Mouse (Mus musculus): Measurements from ENCODE around the gene Galnt11. TPM values are rescaled to one million over a fixed set of nuclear protein-coding genes. Genes with fewer than 3 reads are reported as not detected.
A peak's percentile ranks its signal among the peaks of the same experiment; 100 is the strongest.
"Not testable (repeated sequence)": the region's sequence is repeated elsewhere in the genome, so short reads cannot be mapped to it uniquely, and the experiment has no call there.

Gene Galnt11
- polyA plus RNA-seq, 1 experiment from 2014 or later: 32.0 TPM

DNA sequence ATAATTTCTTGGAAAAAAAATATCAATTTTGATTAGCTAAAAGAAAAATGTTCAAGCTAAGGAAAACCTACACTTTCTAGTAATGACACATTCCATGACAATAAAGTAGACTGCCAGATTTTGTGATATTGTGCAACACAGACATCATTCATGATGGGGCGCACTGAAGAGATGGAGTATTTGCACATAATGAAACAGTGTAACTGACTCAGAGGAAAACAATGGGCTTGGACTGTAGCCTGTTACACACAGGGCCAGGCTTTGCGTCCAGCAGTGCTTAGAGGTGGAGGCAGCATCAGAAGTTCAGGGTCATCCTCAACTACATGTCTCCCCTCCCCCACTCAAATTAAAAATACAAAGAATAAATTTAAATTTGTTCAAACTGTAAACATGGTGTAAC lies 31.2 kb upstream of the Galnt11 start:
- Histone ChIP-seq H3K9me3 (ENCODE audit: control insufficient read depth, low read length) (no peaks in the 10 kb centered on the region), H3K9ac (ENCODE audit: low read depth, low read length) (no peak overlapping the region), H3K4me1 (ENCODE audit: control insufficient read depth, insufficient read depth, low read length) (no peaks in the 10 kb centered on the region), H3K27me3 (replicated peaks; ENCODE audit: control insufficient read depth, insufficient read depth, low read length) (no peaks in the 10 kb centered on the region), H3K27ac (ENCODE audit: low read length) (no peak overlapping the region), H3K4me3 (ENCODE audit: low read length) (no peak overlapping the region), H3K36me3 (ENCODE audit: control insufficient read depth, insufficient read depth, low read length) (no peaks in the 10 kb centered on the region), H3K4me2 (ENCODE audit: low read depth, low read length) (no peak overlapping the region)
- 74% methylated on average over 2 of the region's 2 CpGs for WGBS
- ATAC-seq: no peak

- Histone ChIP-seq H3K9me3 (ENCODE audit: control insufficient read depth, low read length) (no peaks in the 10 kb centered on the region), H3K4me1 (ENCODE audit: control insufficient read depth, insufficient read depth, low read length) (no peaks in the 10 kb centered on the region), H3K4me2 (ENCODE audit: low read depth, low read length) (no peak overlapping the region), H3K36me3 (ENCODE audit: control insufficient read depth, insufficient read depth, low read length) (no peaks in the 10 kb centered on the region), H3K27me3 (replicated peaks; ENCODE audit: control insufficient read depth, insufficient read depth, low read length) (no peaks in the 10 kb centered on the region), H3K9ac (ENCODE audit: low read depth, low read length) (no peak overlapping the region), H3K27ac (ENCODE audit: low read length) (no peak overlapping the region), H3K4me3 (ENCODE audit: low read length) (no peak overlapping the region)
- ATAC-seq: no peak
- 40% methylated on average over 1 of the region's 1 CpGs for WGBS
Measured at GRCm38 (mm10) chr5:25211872-25212271, 9.8 kb upstream of the Galnt11 start.

- H3K4me3 ChIP-seq (ENCODE audit: low read length); H3K9ac ChIP-seq (ENCODE audit: low read depth, low read length); H3K4me1 ChIP-seq (ENCODE audit: control insufficient read depth, insufficient read depth, low read length); ATAC-seq; H3K36me3 ChIP-seq (ENCODE audit: control insufficient read depth, insufficient read depth, low read length); H3K9me3 ChIP-seq (ENCODE audit: control insufficient read depth, low read length); H3K27me3 ChIP-seq (replicated peaks; ENCODE audit: control insufficient read depth, insufficient read depth, low read length); H3K27ac ChIP-seq (ENCODE audit: low read length); H3K4me2 ChIP-seq (ENCODE audit: low read depth, low read length): not testable (repeated sequence)
Measured at GRCm38 (mm10) chr5:25213216-25213615, 8.5 kb upstream of the Galnt11 start.

DNA sequence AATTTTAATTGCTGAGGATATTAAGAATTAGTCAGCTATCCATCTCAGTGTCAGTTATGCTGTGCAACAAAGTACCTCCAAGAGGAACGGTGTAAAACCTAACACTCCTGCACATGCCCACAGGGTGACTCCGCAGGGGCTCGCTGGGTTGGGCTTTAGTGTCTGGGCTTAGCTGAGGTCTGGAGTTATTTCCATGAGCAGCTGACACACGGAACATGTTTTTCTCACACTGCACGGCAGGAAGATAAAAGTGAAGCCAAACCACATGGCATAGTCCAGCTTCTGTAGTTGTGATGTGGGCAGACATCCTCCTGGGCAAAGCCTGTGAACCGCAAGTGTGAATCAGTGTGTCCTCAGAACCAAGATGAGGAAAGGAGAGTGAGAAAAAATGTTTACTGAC lies 6.7 kb upstream of the Galnt11 start:
- no peak overlapping the region for H3K4me3 ChIP-seq (ENCODE audit: low read length)
- no peaks in the 10 kb centered on the region for H3K36me3 ChIP-seq (ENCODE audit: control insufficient read depth, insufficient read depth, low read length)
- no peaks in the 10 kb centered on the region for H3K27me3 ChIP-seq (replicated peaks; ENCODE audit: control insufficient read depth, insufficient read depth, low read length)
- 86% methylated on average over 6 of the region's 6 CpGs for WGBS
- H3K27ac ChIP-seq (ENCODE audit: low read length): no peak overlapping the region
- no peaks in the 10 kb centered on the region for H3K9me3 ChIP-seq (ENCODE audit: control insufficient read depth, low read length)
- no peak for ATAC-seq
- no peak overlapping the region for H3K4me2 ChIP-seq (ENCODE audit: low read depth, low read length)
- no peaks in the 10 kb centered on the region for H3K4me1 ChIP-seq (ENCODE audit: control insufficient read depth, insufficient read depth, low read length)
- H3K9ac ChIP-seq (ENCODE audit: low read depth, low read length): no peak overlapping the region

GRCm38 (mm10) chr5:25222752-25223702 lies 1.3 kb downstream of the Galnt11 start, which contains the start of gene E130116L18Rik:
TSS of gene E130116L18Rik (minus strand) at chr5:25223153.
- H3K36me3 ChIP-seq (ENCODE audit: control insufficient read depth, insufficient read depth, low read length): no peaks in the 10 kb centered on the region
- ATAC-seq: peak; percentile 99
- H3K4me3 ChIP-seq (ENCODE audit: low read length): peak within 1 kb of the TSS; percentile 71
- H3K27me3 ChIP-seq (replicated peaks; ENCODE audit: control insufficient read depth, insufficient read depth, low read length): no peaks in the 10 kb centered on the region
- H3K27ac ChIP-seq (ENCODE audit: low read length): peak within 1 kb of the TSS; percentile 89
- 2% methylated on average over 72 of the region's 72 CpGs for WGBS
- H3K4me1 ChIP-seq (ENCODE audit: control insufficient read depth, insufficient read depth, low read length): peaks cover 4% of the 10 kb centered on the region
- no peaks in the 10 kb centered on the region for H3K9me3 ChIP-seq (ENCODE audit: control insufficient read depth, low read length)
- peak within 1 kb of the TSS; percentile 61 for H3K4me2 ChIP-seq (ENCODE audit: low read depth, low read length)
- H3K9ac ChIP-seq (ENCODE audit: low read depth, low read length): peak within 1 kb of the TSS; percentile 90

DNA sequence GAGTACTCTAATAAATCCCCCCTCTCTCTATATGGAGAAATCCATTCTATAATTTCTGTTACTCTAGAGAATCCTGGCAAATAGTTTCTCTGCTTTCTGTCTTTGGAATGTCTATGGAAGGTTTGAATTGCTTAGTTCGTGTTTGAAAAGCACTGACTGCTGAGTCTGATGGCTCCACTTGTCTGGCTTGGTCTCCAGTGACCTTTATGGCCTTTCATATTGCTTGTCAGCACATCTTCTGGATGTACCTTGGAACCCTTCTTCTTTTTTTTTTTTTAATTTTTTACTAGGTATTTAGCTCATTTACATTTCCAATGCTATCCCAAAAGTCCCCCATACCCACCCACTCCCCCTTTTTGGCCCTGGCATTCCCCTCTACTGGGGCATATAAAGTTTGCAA lies 2.7 kb downstream of the Galnt11 start:
- not testable (repeated sequence) for H3K9me3 ChIP-seq (ENCODE audit: control insufficient read depth, low read length); ATAC-seq; H3K4me3 ChIP-seq (ENCODE audit: low read length); H3K9ac ChIP-seq (ENCODE audit: low read depth, low read length); H3K27ac ChIP-seq (ENCODE audit: low read length); H3K36me3 ChIP-seq (ENCODE audit: control insufficient read depth, insufficient read depth, low read length); H3K4me1 ChIP-seq (ENCODE audit: control insufficient read depth, insufficient read depth, low read length); H3K27me3 ChIP-seq (replicated peaks; ENCODE audit: control insufficient read depth, insufficient read depth, low read length)
- 85% methylated on average over 1 of the region's 1 CpGs for WGBS
- peak overlapping the region; percentile 61; the same call in 1 of the 2 replicates for H3K4me2 ChIP-seq (ENCODE audit: low read depth, low read length)

DNA sequence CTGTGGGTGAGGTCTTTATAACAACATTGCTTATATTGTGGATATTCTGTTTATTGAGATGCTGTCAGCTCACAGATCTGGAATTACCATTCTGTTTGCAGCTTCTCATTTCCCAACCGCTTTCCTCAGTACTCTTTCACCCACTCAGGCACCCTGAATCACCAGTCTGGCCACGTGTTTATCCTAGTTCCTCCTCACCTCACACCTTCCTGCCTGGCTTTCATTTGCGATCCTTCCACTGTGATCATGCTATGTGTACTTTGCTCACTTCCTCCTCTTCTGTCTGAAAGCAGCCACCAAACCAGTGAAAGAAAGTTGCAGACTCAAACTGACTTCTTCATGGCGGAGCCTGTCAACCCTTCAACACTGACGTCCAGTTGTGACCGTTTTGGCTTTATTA lies 21.4 kb downstream of the Galnt11 start:
- H3K4me1 ChIP-seq (ENCODE audit: control insufficient read depth, insufficient read depth, low read length): no peaks in the 10 kb centered on the region
- no peak overlapping the region for H3K27ac ChIP-seq (ENCODE audit: low read length)
- 83% methylated on average over 6 of the region's 6 CpGs for WGBS
- H3K9ac ChIP-seq (ENCODE audit: low read depth, low read length): no peak overlapping the region
- no peaks in the 10 kb centered on the region for H3K9me3 ChIP-seq (ENCODE audit: control insufficient read depth, low read length)
- peak; percentile 60; the same call in 1 of the 2 replicates for ATAC-seq
- no peak overlapping the region for H3K4me3 ChIP-seq (ENCODE audit: low read length)
- H3K27me3 ChIP-seq (replicated peaks; ENCODE audit: control insufficient read depth, insufficient read depth, low read length): no peaks in the 10 kb centered on the region
- H3K36me3 ChIP-seq (ENCODE audit: control insufficient read depth, insufficient read depth, low read length): no peaks in the 10 kb centered on the region
- H3K4me2 ChIP-seq (ENCODE audit: low read depth, low read length): no peak overlapping the region

DNA sequence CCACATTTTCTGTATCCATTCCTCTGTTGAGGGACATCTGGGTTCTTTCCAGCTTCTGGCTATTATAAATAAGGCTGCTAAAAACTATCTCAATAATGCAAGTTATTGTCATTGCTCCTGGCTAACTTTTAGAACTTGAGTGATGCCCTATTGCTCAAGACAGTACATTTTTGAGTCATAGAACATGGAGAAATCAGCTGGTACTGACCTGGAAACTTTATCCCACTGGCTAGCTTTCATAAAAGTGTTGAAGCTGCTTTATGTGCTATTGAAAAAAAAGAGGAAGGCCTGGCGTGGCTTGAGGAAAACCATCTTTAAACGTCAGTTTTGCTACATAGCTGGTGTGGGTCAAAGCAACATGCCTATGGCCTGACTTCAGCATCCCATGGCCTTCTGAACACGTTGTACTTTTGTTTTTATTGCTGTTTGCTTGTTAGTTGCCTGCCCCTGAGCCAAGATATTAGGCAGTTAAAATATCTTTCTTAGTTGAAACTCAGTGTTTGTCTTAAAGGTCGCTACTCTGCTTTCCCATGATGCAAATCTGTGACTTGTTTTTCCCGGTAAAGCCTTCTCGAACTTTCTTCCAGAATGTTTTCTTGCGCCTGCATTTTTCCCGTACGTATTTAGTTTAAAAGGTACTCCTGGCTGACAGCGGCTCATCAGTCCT lies 24.2 kb downstream of the Galnt11 start:
- H3K4me3 ChIP-seq (ENCODE audit: low read length): no peak overlapping the region
- ATAC-seq: no peak
- no peaks in the 10 kb centered on the region for H3K27me3 ChIP-seq (replicated peaks; ENCODE audit: control insufficient read depth, insufficient read depth, low read length)
- no peaks in the 10 kb centered on the region for H3K4me1 ChIP-seq (ENCODE audit: control insufficient read depth, insufficient read depth, low read length)
- WGBS: 84% methylated on average over 10 of the region's 10 CpGs
- no peaks in the 10 kb centered on the region for H3K9me3 ChIP-seq (ENCODE audit: control insufficient read depth, low read length)
- no peak overlapping the region for H3K27ac ChIP-seq (ENCODE audit: low read length)
- no peak overlapping the region for H3K9ac ChIP-seq (ENCODE audit: low read depth, low read length)
- no peak overlapping the region for H3K4me2 ChIP-seq (ENCODE audit: low read depth, low read length)
- H3K36me3 ChIP-seq (ENCODE audit: control insufficient read depth, insufficient read depth, low read length): no peaks in the 10 kb centered on the region

DNA sequence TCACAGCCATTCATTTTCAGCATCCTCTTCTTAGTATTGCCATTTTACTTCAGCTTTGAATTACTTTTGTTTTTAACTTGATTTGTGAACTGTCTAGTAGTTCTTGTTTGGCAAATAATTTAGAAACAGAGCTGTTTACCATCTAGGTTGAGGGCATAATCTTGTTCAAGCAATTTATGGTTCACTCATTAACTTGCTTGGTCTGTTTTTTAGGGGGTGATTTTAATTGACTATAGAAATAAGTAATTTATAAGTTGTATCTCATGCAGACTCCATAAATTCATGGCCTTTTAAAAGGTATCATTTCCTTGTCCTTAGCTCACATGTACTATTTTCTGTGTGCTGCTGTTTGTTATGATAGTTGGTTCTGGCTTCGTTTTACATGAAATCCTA lies 24.8 kb downstream of the Galnt11 start:
- ATAC-seq: no peak
- Histone ChIP-seq H3K9me3 (ENCODE audit: control insufficient read depth, low read length) (no peaks in the 10 kb centered on the region), H3K27ac (ENCODE audit: low read length) (no peak overlapping the region), H3K27me3 (replicated peaks; ENCODE audit: control insufficient read depth, insufficient read depth, low read length) (no peaks in the 10 kb centered on the region), H3K4me1 (ENCODE audit: control insufficient read depth, insufficient read depth, low read length) (no peaks in the 10 kb centered on the region), H3K36me3 (ENCODE audit: control insufficient read depth, insufficient read depth, low read length) (no peaks in the 10 kb centered on the region), H3K9ac (ENCODE audit: low read depth, low read length) (no peak overlapping the region), H3K4me2 (ENCODE audit: low read depth, low read length) (no peak overlapping the region), H3K4me3 (ENCODE audit: low read length) (no peak overlapping the region)
- 86% methylated on average over 1 of the region's 1 CpGs for WGBS

Measured in intestine, embryonic 16.5 days (tissue).